Mouse (Mus musculus): ENCODE data around the gene Lrch4.

- TF ChIP-seq EP300 (IDR thresholded peaks at IDR 0.05; ENCODE audit: low read depth) (no peak), CTCF (IDR thresholded peaks at IDR 0.05; ENCODE audit: low read depth) (no peak)
These were observed 393 bp downstream of the Lrch4 start for GRCm38 (mm10) chr5:137629306-137629721.
